Mouse (Mus musculus) intestine, embryonic 16.5 days (tissue): Measurements from ENCODE around the gene Sirt2. TPM values are rescaled to one million over a fixed set of nuclear protein-coding genes. Genes with fewer than 3 reads are reported as not detected.

Experiments
- ATAC-seq: fragments of 200-750 bp; cut with Nextera tagmentation; 2 replicates; pipeline ENCODE4 v1.8.0; 2017; ENCODE audit warnings: moderate TSS enrichment, moderate library complexity
- H3K27ac ChIP-seq: fragments of 300-500 bp; sonication (generic); 2 replicates; pipeline ENCODE4 v1.5.1; 2014; ENCODE audit warnings: mild to moderate bottlenecking, low read length
- H3K27me3 ChIP-seq: fragments of 300-500 bp; sonication (generic); replicated peaks from 2 replicates; pipeline ENCODE4 v1.6.1; 2014; ENCODE audit warnings: low read length, control low read depth, mixed read lengths; ENCODE audit not compliant: control insufficient read depth, insufficient read depth
- H3K36me3 ChIP-seq: fragments of 300-500 bp; sonication (generic); 2 replicates; pipeline ENCODE4 v1.6.1; 2014; ENCODE audit warnings: low read length, control low read depth; ENCODE audit not compliant: control insufficient read depth, insufficient read depth
- H3K4me1 ChIP-seq: fragments of 300-500 bp; sonication (generic); 2 replicates; pipeline ENCODE4 v1.6.1; 2014; ENCODE audit warnings: low read length, control low read depth, mixed read lengths; ENCODE audit not compliant: control insufficient read depth, insufficient read depth
- H3K4me2 ChIP-seq: fragments of 300-500 bp; sonication (generic); 2 replicates; pipeline ENCODE4 v1.6.1; 2014; ENCODE audit warnings: low read depth, low read length, control low read depth
- H3K4me3 ChIP-seq: fragments of 300-500 bp; sonication (generic); 2 replicates; pipeline ENCODE4 v1.5.1; 2014; ENCODE audit warnings: mild to moderate bottlenecking, low read length
- H3K9ac ChIP-seq: fragments of 300-500 bp; sonication (generic); 2 replicates; pipeline ENCODE4 v1.6.1; 2014; ENCODE audit warnings: low read depth, low read length
- H3K9me3 ChIP-seq: fragments of 300-500 bp; sonication (generic); 2 replicates; pipeline ENCODE4 v1.6.1; 2016; ENCODE audit warnings: low read length, control low read depth; ENCODE audit not compliant: control insufficient read depth
- WGBS: fragments of 180-500 bp; shearing (Covaris S2); extraction: QIAGEN DNeasy Blood & Tissue Kit; methylation state at CpG from one replicate; pipeline ENCODE4 v1.1.7; 2014; 5-methylcytosine and 5-hydroxymethylcytosine counted together
- polyA plus RNA-seq: library from polyadenylated mRNA; unstranded; fragments of >200 nt; fragmentation: Nextera tagmentation; extraction: Ambion mirVana; gene quantifications from 2 replicates; pipeline ENCODE4 v1.2.1, GENCODE M21; 2015

Sirt2 gene
- polyA plus RNA-seq, 1 experiment from 2014 or later: 71.9 TPM

GRCm38 (mm10) chr7:28749935-28750334 lies 16.6 kb upstream of the Sirt2 start:
- Histone ChIP-seq H3K27me3 (no peaks in the 10 kb centered on the region), H3K9me3 (no peaks in the 10 kb centered on the region), H3K27ac (no peak overlapping the region), H3K36me3 (no peaks in the 10 kb centered on the region), H3K4me1 (no peaks in the 10 kb centered on the region), H3K9ac (no peak overlapping the region), H3K4me3 (no peak overlapping the region), H3K4me2 (no peak overlapping the region)
- no peak for ATAC-seq
- whole genome bisulfite sequencing: 90% methylated on average over 7 of the region's 7 CpGs

- H3K27me3 ChIP-seq: peaks cover 7% of the 10 kb centered on the region
- peaks cover 17% of the 10 kb centered on the region for H3K36me3 ChIP-seq
- H3K4me3 ChIP-seq: no peak within 1 kb of the TSS
- H3K4me2 ChIP-seq: 0 out of 2 replicates have a peak within 1 kb of the TSS, but pooled peaks have one; percentile 12
- no peaks in the 10 kb centered on the region for H3K9me3 ChIP-seq
- H3K9ac ChIP-seq: no peak within 1 kb of the TSS
- H3K4me1 ChIP-seq: peaks cover 3% of the 10 kb centered on the region; the same call in 1 of the 2 replicates
- H3K27ac ChIP-seq: no peak within 1 kb of the TSS
- ATAC-seq: no peak
- 2% methylated on average over 17 of the region's 17 CpGs for whole genome bisulfite sequencing
Measured at GRCm38 (mm10) chr7:28756079-28756478, 10.5 kb upstream of the Sirt2 start, which contains the start of gene Ccer2. TSS of gene Ccer2 (plus strand) at chr7:28756174.

GRCm38 (mm10) chr7:28758623-28759022 lies 7.9 kb upstream of the Sirt2 start:
- WGBS: 85% methylated on average over 13 of the region's 13 CpGs
- Histone ChIP-seq H3K9me3 (no peaks in the 10 kb centered on the region), H3K27ac (no peak overlapping the region), H3K9ac (no peak overlapping the region), H3K4me1 (peaks cover 3% of the 10 kb centered on the region; the same call in 1 of the 2 replicates), H3K4me2 (no peak overlapping the region), H3K27me3 (peaks cover 7% of the 10 kb centered on the region), H3K36me3 (peaks cover 21% of the 10 kb centered on the region), H3K4me3 (no peak overlapping the region)
- ATAC-seq: no peak

- 87% methylated on average over 9 of the region's 9 CpGs for WGBS
- H3K27ac ChIP-seq: no peak overlapping the region
- H3K9me3 ChIP-seq: no peaks in the 10 kb centered on the region
- H3K4me3 ChIP-seq: no peak overlapping the region
- H3K4me1 ChIP-seq: peaks cover 10% of the 10 kb centered on the region
- ATAC-seq: no peak
- H3K4me2 ChIP-seq: no peak overlapping the region
- H3K9ac ChIP-seq: no peak overlapping the region
- H3K36me3 ChIP-seq: peaks cover 21% of the 10 kb centered on the region
- H3K27me3 ChIP-seq: no peaks in the 10 kb centered on the region
Measured at GRCm38 (mm10) chr7:28761907-28762306, 4.6 kb upstream of the Sirt2 start.

GRCm38 (mm10) chr7:28765211-28765610 lies 1.3 kb upstream of the Sirt2 start:
- Histone ChIP-seq H3K27ac (no peak overlapping the region), H3K9me3 (no peaks in the 10 kb centered on the region), H3K27me3 (no peaks in the 10 kb centered on the region), H3K36me3 (peaks cover 12% of the 10 kb centered on the region; the same call in 1 of the 2 replicates), H3K4me1 (peaks cover 17% of the 10 kb centered on the region), H3K4me3 (peak overlapping the region; percentile 93; the same call in 1 of the 2 replicates), H3K4me2 (peak overlapping the region; percentile 58), H3K9ac (peak overlapping the region; percentile 74)
- 78% methylated on average over 6 of the region's 6 CpGs for WGBS
- no peak for ATAC-seq

GRCm38 (mm10) chr7:28766910-28767309 lies 375 bp downstream of the Sirt2 start:
- WGBS: 4% methylated on average over 14 of the region's 14 CpGs
- peak overlapping the region; percentile 67 for H3K4me2 ChIP-seq
- H3K9me3 ChIP-seq: no peaks in the 10 kb centered on the region
- H3K27ac ChIP-seq: no peak overlapping the region
- no peaks in the 10 kb centered on the region for H3K27me3 ChIP-seq
- H3K4me3 ChIP-seq: peak overlapping the region; percentile 93
- peaks cover 17% of the 10 kb centered on the region for H3K4me1 ChIP-seq
- peak overlapping the region; percentile 80 for H3K9ac ChIP-seq
- 0 out of 2 replicates have a peak, but pooled peaks have one; percentile 2 for ATAC-seq
- H3K36me3 ChIP-seq: no peaks in the 10 kb centered on the region

GRCm38 (mm10) chr7:28767462-28767965 lies 979 bp downstream of the Sirt2 start, which contains the start of gene Nfkbib:
TSS of gene Nfkbib (minus strand) at chr7:28767512.
- 63% methylated on average over 7 of the region's 7 CpGs for WGBS
- ATAC-seq: no peak
- no peak within 1 kb of the TSS for H3K27ac ChIP-seq

GRCm38 (mm10) chr7:28769414-28769958 lies 3.0 kb downstream of the Sirt2 start:
- WGBS: 93% methylated on average over 9 of the region's 9 CpGs
- Histone ChIP-seq H3K4me2 (no peak overlapping the region), H3K4me1 (peaks cover 17% of the 10 kb centered on the region), H3K9me3 (no peaks in the 10 kb centered on the region), H3K9ac (no peak overlapping the region), H3K4me3 (no peak overlapping the region), H3K27ac (no peak overlapping the region), H3K27me3 (no peaks in the 10 kb centered on the region), H3K36me3 (no peaks in the 10 kb centered on the region)
- no peak for ATAC-seq

More at GRCm38 (mm10) chr7:28767462-28767965, 979 bp downstream of the Sirt2 start, which contains the start of gene Nfkbib:
- H3K4me1 ChIP-seq: peaks cover 17% of the 10 kb centered on the region
- no peaks in the 10 kb centered on the region for H3K9me3 ChIP-seq
- H3K36me3 ChIP-seq: no peaks in the 10 kb centered on the region
- H3K9ac ChIP-seq: peak within 1 kb of the TSS; percentile 80
- peak within 1 kb of the TSS; percentile 93 for H3K4me3 ChIP-seq
- no peaks in the 10 kb centered on the region for H3K27me3 ChIP-seq
- peak within 1 kb of the TSS; percentile 67 for H3K4me2 ChIP-seq

GRCm38 (mm10) chr7:28770309-28770708 lies 3.8 kb downstream of the Sirt2 start:
- Histone ChIP-seq H3K9ac (no peak overlapping the region), H3K27me3 (no peaks in the 10 kb centered on the region), H3K4me1 (peaks cover 12% of the 10 kb centered on the region), H3K4me2 (no peak overlapping the region), H3K36me3 (no peaks in the 10 kb centered on the region), H3K9me3 (no peaks in the 10 kb centered on the region), H3K4me3 (no peak overlapping the region), H3K27ac (no peak overlapping the region)
- no peak for ATAC-seq
- 89% methylated on average over 3 of the region's 3 CpGs for WGBS
